Mouse (Mus musculus) activated CD4-positive, CD25-positive, alpha-beta regulatory T cell, adult 4 months (primary cell): ENCODE data around the gene Ccdc62. TPM values are rescaled to one million over a fixed set of nuclear protein-coding genes. Genes with fewer than 3 reads are reported as not detected.

Experiments
- ATAC-seq: one replicate; pipeline ENCODE4 v1.8.0; 2017
- polyA plus RNA-seq, 2 experiments: library from polyadenylated mRNA; unstranded; fragments of 100-300 nt; shearing (Covaris generic); gene quantifications; one replicate each; pipeline ENCODE4 v1.2.1; 2017

The Ccdc62 gene
- polyA plus RNA-seq, 2 experiments from 2014 or later: 6.1 to 6.9 TPM

DNA sequence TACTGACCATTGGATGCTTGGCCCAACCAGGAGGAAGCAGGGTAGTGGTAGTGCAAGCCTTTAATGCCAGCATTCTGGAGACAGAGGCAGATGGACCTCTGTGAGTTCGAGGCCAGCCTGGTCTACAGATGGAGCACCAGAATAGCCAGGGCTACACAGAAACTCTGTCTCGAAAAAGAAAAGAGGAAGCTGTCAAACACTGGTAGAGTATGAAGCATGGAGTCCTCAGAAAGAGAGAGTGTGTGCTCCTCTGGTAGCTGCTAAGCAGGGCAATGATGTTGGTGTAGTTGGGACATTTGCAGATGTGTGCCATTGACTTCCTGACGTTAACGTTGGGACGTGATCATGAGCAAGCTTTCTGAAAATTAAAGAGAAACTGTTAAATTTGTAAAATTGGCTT is 8.0 kb downstream of the Ccdc62 start:
- ATAC-seq: no peak

- no peak for ATAC-seq
Measured at GRCm38 (mm10) chr5:123946546-123946945, 16.1 kb downstream of the Ccdc62 start.

GRCm38 (mm10) chr5:123947041-123947761 is 16.7 kb downstream of the Ccdc62 start:
- ATAC-seq: no peak

DNA sequence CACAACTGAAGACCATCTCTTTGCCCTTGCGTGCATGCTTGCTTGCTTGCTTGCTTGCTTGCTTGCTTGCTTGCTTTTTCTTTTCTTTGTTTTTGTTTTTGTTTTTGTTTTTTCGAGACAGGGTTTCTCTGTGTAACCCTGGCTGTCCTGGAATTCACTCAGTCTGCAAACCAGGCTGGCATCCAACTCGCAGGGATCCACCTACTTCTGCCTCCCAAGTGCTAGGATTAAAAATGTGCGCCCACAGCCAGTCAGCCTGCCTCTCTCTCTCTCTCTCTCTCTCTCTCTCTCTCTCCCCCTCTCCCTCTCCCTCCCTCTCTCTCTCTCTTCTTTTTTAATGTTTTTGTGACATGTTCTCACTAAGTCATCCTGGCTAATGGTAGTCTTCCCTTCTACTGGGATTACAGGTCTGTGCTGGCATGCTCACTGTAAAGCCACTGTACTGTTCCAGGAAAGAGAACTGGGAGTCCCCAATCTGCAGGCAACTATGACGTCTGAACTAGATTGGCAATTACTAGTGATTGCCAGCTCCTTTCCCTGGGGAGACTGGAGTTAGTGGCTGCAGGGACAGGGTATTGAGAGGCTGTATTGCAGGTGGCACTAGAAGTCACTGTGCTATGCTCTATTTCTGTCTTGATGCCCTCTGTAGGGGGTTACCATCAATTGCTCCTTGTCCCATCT is 22.0 kb downstream of the Ccdc62 start:
- ATAC-seq: no peak

GRCm38 (mm10) chr5:123957213-123957612 is 26.7 kb downstream of the Ccdc62 start:
- ATAC-seq: no peak

GRCm38 (mm10) chr5:123959018-123959417 is 28.5 kb downstream of the Ccdc62 start:
- no peak for ATAC-seq

GRCm38 (mm10) chr5:123960129-123960528 is 29.6 kb downstream of the Ccdc62 start:
- no peak for ATAC-seq

DNA sequence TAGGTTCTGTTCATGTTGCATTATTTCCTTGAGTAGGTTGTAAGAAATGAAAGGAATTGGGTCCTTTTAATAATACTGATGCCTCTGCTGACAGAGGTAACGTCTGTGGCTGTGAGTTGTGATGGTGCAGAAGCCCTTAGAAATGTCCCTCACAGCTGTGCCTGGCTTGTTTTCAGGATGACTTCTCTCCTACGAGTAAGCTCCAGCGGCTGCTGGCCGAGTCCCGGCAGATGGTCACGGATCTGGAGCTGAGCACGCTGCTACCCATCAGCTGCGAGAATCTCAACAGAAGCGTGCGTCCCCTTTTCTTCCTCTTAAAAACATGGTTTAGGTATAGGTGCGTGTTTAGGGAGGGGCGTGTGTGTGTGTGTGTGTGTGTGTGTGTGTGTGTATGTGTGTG is 30.6 kb downstream of the Ccdc62 start:
- ATAC-seq: no peak

DNA sequence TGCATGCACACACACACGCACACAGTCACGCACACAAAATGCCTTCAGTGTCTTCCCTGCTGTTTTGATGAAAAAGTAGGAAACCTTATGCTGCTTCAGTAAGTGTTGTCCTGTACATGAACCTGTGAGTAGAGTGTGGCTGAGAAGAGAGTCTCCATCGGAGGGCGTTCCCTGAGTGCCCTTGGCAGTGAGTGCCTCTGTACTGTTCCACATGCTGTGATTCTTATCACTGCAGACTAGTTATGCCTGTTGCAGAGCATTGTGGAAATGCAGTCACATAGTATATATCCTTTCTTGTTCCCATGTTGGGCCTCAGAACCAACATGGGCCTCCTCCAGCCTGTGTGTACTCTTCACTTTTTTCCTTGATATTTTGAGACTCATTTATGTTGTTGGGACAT is 33.7 kb downstream of the Ccdc62 start:
- no peak for ATAC-seq

GRCm38 (mm10) chr5:123966759-123967158 is 36.3 kb downstream of the Ccdc62 start:
- ATAC-seq: no peak

DNA sequence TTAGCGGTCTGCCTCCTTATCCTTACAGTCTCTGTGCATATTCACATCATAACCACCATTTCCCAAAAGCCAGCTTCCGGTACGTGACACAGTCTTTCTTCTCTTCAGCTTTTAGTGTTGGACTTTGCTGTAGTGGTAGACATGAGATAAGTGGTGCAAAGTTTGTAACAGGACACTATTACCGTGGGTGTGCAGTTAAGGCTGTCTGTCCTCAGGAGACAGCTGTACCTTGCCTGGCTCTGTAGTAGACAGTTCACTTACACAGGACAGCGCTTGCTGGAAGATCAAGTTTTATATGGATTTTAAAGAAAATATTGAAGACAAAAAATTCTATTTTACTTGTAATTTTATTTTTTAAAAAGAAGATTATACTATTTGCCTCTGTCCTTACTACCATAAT is 38.0 kb downstream of the Ccdc62 start:
- no peak for ATAC-seq

DNA sequence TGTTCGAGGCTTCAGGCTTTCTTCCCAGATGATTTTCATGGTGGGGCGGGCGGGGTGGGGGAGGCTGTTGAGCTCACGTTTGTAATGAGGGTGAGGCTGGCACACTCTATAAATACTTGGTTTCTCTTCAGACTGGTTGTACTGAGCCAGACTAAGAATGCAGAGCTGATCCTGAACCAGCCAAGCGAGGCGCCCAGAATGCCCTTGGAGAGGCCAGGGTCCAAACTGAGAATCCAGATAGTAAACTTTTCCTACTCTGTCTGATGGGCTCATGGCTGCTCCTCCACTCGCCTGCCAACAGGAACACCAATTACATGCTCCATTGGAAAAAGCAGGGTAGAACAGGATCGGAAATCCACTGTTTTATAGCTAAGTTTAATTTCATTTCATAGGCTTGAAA is 38.7 kb downstream of the Ccdc62 start:
- ATAC-seq: no peak

GRCm38 (mm10) chr5:123970576-123970975 is 40.1 kb downstream of the Ccdc62 start:
- no peak for ATAC-seq

DNA sequence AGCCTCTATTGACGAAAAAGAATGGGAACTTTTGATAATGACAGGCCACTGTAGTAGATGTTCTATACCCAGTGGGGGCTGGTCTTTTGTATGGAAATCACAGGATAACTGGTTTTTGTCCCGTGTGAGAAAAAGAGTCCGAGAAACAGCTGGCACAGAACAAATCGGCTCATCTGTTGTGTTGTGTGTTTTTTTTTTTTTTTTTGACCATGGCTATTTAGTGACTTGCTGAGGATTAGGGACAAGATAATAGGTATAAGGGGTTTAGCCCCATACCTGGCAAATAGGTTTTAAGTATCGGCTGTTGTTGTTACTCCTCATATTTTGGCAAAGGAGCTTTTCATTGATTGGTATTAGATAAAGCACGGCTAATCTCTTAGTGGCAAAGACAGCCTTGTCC is 42.0 kb downstream of the Ccdc62 start:
- ATAC-seq: no peak

DNA sequence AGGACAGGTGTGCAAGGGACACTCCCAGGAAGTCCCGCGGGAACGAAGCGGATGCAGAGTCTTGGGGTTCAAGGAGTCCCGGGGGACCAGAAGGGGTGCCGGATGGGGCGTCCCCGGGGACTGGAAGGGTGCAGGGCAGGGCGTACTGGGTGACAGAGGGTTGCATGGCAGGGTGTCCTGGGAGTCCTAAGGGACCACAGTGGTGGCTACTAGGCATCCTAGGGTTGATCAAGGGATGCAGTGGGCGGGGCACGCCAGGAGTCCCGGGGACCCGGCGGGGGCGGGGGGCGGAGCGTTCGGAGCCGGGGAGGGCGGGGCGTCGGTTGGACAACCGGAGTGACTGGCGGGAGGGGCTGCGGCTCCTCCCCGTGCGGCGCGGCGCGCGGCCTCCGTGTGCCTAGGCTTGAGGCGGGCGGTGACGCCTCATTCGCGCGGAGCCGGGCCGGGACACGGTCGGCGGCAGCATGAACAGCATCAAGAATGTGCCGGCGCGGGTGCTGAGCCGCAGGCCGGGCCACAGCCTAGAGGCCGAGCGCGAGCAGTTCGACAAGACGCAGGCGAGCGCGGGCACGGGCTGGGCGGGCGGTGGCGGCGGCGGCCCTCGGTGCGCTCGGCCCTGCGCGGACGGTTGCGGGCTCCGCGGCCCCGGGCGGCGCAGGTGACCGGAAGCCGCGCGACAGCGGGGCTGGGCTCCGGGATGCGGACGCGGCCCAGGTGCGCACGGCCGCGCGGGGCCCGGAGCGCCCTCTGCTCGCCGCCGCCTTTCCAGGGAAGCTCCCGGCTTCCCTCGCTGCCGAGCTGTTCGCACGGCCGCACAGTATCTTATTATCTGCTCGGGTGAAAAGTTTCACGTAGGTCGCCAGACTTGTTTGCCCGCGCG is 43.1 kb downstream of the Ccdc62 start, which contains the start of gene Hip1r:
Hip1r (plus strand) TSS at position 330 of the 880 bp plus-strand sequence.
- peak; percentile 47 for ATAC-seq

DNA sequence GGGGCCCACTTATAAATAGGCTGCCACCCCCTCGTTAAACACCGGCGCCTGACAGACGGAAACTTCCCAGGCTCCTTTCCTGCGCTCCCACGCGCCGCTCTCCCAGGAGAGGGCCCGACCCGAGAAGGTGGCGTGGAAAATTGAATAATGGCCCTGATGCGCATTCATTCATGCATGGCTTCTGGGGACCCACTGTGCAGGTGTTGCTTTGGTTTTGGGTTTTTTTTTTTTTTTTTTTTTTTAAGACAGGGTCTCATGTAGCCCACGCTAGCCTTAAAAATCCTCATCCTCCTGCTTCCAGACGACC is 43.7 kb downstream of the Ccdc62 start:
- ATAC-seq: no peak

DNA sequence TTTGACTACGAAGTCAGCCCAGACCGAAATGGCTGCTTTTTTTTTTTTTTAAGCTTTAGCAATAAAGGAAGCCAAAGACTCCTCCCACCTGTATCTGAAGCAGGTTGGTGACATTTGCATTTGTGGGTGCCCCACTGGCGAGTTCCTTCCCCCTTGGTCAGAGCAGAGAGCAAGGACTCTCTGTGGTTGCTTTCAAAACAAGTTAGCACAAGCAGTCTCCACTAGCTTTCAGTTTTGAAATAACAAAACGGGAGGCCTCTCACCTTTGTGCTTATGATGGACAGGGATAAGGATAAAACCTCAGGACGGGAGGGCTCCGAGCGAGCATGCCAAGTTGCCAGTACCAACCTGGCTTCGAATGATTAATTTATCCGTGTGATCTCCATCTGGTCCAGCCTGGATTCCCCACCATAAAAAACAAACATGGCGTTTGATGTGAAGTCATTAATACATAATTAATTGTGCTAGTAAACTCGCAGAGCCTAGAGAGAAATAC is 44.2 kb downstream of the Ccdc62 start:
- ATAC-seq: peak; percentile 64

DNA sequence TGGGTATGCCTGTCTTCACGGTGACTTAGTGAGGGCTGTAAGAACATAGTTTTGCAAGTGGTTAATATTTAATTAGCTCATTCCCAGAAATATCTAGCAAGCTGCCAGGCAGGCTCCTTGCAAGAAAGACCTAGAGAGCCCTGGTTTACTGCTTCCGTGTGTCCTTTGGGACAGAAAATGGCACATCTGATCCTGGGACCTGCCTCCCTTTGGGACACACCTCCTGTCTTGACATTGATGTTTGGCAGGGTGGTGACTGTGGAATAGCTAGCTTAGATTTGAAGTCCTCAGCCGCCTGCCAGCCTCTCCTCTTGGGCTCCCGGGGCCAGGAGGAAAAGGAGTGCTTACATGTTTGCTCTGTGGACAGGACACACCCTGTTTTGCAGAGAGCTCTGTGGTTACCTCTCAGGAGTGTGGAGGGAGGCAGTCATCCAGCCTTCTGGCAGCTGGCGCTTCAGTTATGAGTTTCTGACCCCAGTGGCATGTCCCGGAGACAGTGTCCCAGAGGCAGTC is 45.2 kb downstream of the Ccdc62 start:
- ATAC-seq: no peak

- no peak for ATAC-seq
Measured at GRCm38 (mm10) chr5:123977231-123977630, 46.8 kb downstream of the Ccdc62 start.

DNA sequence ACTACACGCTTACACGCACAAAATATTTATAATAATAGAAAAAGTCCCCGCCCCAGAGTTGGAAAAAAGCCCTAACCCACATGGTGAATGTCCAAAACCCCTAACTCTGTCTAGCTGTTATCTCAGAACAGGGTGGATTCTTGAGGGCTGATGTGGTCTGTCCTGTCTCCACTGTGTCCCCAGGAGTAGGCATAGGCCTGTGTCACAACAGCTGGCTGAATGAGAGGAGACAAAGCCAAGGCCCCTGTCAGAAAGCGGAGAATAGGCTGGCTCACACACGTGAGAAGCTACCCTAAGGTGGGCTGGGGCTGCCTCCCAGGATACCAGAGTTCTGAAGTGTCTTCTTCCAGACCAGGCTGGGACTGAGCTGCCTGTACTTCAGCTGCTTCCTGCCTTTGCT is 47.7 kb downstream of the Ccdc62 start:
- ATAC-seq: no peak

DNA sequence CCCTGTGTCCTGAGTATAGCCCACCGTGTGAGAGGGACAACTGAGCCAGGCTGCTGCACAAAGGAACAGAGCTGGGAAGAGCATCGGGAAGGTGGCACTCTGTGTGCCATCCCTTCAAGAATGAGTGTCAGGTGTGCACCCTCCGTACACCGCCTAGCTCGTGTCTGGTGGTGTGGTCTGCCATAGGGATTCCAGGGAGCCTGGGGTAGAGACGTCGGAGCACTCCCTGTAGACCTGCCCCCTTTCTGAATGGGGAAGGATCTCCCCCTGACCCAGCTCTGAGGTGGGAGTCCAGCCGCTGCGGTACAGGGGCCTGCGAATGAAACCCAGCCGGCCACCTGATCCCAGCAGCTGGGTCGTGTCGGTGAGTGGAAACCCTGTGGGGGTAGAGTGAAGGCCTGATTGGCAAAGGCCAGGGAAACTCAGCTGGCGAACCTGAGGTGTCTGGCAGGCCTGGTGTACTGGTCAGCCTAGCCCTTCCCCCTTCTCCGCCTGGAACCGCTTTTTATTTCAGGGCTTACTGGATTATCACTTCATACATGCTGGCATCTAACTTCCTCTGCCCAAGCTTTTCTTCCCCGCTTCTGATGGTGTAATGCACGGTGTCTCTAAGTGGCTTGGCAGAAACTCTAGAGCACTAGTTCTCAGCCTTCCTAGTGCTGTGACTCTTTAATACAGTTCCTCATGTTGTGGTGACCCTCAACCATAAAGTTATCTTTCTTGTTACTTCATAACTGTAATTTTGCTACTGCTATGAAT is 48.9 kb downstream of the Ccdc62 start:
- ATAC-seq: no peak

GRCm38 (mm10) chr5:123979980-123980369 is 49.5 kb downstream of the Ccdc62 start:
- no peak for ATAC-seq
